Mouse (Mus musculus) embryonic fibroblast, embryonic 13.5 days (primary cell): ENCODE measurements around the gene Clybl.

Experiments
- CTCF ChIP-seq: IDR thresholded peaks from 2 replicates; pipeline ENCODE4 v1.5.1; 2011; ENCODE audit warnings: mild to moderate bottlenecking, control low read depth, low read length, moderate library complexity, borderline replicate concordance; ENCODE audit not compliant: insufficient read depth
- POLR2A ChIP-seq: IDR thresholded peaks from 2 replicates; pipeline ENCODE4 v1.6.1; 2011; ENCODE audit warnings: low read depth, mild to moderate bottlenecking, control low read depth, low read length, moderate library complexity

- TF ChIP-seq CTCF (no peak), POLR2A (no peak)
These were observed 192.9 kb downstream of the Clybl start for GRCm38 (mm10) chr14:122374285-122374997.
